Mouse (Mus musculus) heart, postnatal 4 days (tissue): ENCODE data around the gene Mphosph9. TPM values are rescaled to one million over a fixed set of nuclear protein-coding genes. Genes with fewer than 3 reads are reported as not detected.
"Not testable (repeated sequence)": the region's sequence is repeated elsewhere in the genome, so short reads cannot be mapped to it uniquely, and the experiment has no call there.

Source experiments
- DNase-seq: peaks from one replicate; pipeline ENCODE4 v3.0.0; 2021
- total RNA-seq, 2 experiments: library from RNA; stranded (reverse); gene quantifications; 2 replicates each; pipeline ENCODE4 v1.2.3; 2021

The Mphosph9 gene
- 10 to 100 TPM; 12.1 to 13.9 TPM for total RNA-seq

GRCm38 (mm10) chr5:124327510-124328364, at the start of gene Mphosph9, which contains the start of gene 2810006K23Rik:
TSS of gene Mphosph9 (minus strand) at chr5:124327972.
TSS of gene 2810006K23Rik (plus strand) at chr5:124328089.
- peak; percentile 100 for DNase-seq

GRCm38 (mm10) chr5:124377149-124377548, 49.4 kb upstream of the Mphosph9 start:
- no peak for DNase-seq

GRCm38 (mm10) chr5:124376401-124376800, 48.6 kb upstream of the Mphosph9 start:
- no peak for DNase-seq

- DNase-seq, result no peak
These were observed 46.5 kb upstream of the Mphosph9 start for GRCm38 (mm10) chr5:124374298-124374697.

GRCm38 (mm10) chr5:124366721-124367120, 38.9 kb upstream of the Mphosph9 start:
- DNase-seq, result no peak

- DNase-seq, result no peak
These were observed 38.0 kb upstream of the Mphosph9 start for GRCm38 (mm10) chr5:124365754-124366153.

- no peak for DNase-seq
These were observed 36.6 kb upstream of the Mphosph9 start for GRCm38 (mm10) chr5:124364173-124364918.

- not testable (repeated sequence) for DNase-seq
These were observed 35.2 kb upstream of the Mphosph9 start, which contains the start of gene Cdk2ap1 for GRCm38 (mm10) chr5:124362982-124363381. TSS of gene Cdk2ap1 (minus strand) at chr5:124363082.

GRCm38 (mm10) chr5:124359641-124360040, 31.9 kb upstream of the Mphosph9 start:
- DNase-seq, result no peak

GRCm38 (mm10) chr5:124356695-124357094, 28.9 kb upstream of the Mphosph9 start:
- no peak for DNase-seq

GRCm38 (mm10) chr5:124355425-124355959, 27.7 kb upstream of the Mphosph9 start:
- DNase-seq, result no peak

GRCm38 (mm10) chr5:124354574-124355424, 27.0 kb upstream of the Mphosph9 start:
- DNase-seq, result peak; percentile 53

- peak; percentile 82 for DNase-seq
These were observed 26.2 kb upstream of the Mphosph9 start for GRCm38 (mm10) chr5:124353726-124354547.

GRCm38 (mm10) chr5:124353011-124353725, 25.4 kb upstream of the Mphosph9 start:
- DNase-seq, result peak; percentile 55

GRCm38 (mm10) chr5:124352141-124352920, 24.6 kb upstream of the Mphosph9 start:
- peak; percentile 90 for DNase-seq

- DNase-seq, result no peak
These were observed 23.8 kb upstream of the Mphosph9 start for GRCm38 (mm10) chr5:124351604-124352003.

- DNase-seq, result peak; percentile 73
These were observed 23.4 kb upstream of the Mphosph9 start for GRCm38 (mm10) chr5:124351111-124351560.

- DNase-seq, result no peak
These were observed 22.6 kb upstream of the Mphosph9 start for GRCm38 (mm10) chr5:124350350-124350749.

GRCm38 (mm10) chr5:124349196-124349595, 21.4 kb upstream of the Mphosph9 start:
- no peak for DNase-seq
